Mouse (Mus musculus) monocyte, adult 5-6 weeks (primary cell): ENCODE data around the gene Nxph3. TPM values are rescaled to one million over a fixed set of nuclear protein-coding genes. Genes with fewer than 3 reads are reported as not detected.
"Not testable (repeated sequence)": the region's sequence is repeated elsewhere in the genome, so short reads cannot be mapped to it uniquely, and the experiment has no call there.

Experiments
- ATAC-seq: fragments of 153-309, 156-312 bp; replicated peaks from 2 replicates; pipeline ENCODE4 v1.8.0; 2017; ENCODE audit warnings: mild to moderate bottlenecking; ENCODE audit not compliant: low TSS enrichment, insufficient number of reproducible peaks, severe bottlenecking, poor library complexity, low FRiP score
- total RNA-seq: library from RNA; stranded (forward); fragments of 200-1000, 200-491, 200-594 nt; gene quantifications from 3 replicates; pipeline ENCODE4 v1.2.3, GENCODE M21; 2017

The Nxph3 gene
- total RNA-seq, 1 experiment from 2014 or later: not detected

DNA sequence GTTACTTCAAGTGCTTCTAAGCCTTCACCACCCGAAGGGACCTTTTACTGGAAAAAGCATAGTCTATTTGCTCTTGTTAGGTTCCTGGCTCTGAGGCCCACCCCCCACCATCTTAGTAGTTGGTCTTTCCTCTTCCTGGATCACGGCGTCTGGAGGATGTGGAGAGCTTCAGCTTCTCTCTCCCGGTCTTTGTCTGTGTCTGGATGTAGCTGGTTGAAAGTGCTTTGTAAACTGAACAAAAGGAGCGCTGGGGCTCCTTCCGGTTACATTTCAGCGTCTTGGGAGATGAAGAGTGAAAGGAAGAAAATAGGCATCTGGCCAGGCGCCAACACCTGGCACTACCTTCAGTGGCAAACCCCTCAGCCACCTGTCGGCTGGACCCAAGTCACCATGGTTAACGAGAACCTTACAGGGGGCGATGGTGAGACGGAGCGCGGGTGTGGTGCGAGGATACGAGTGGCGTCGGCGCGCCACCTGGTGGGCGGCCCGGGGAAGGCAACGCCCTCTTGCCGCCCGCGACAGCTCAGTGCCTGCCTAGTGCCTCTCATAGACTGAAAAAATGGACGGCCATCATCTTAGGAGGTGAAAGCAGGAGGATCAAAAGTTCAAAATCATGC lies 6.2 kb upstream of the Nxph3 start:
- ATAC-seq: peak; percentile 81

GRCm38 (mm10) chr11:95519996-95520395 lies 5.6 kb upstream of the Nxph3 start:
- ATAC-seq: no peak

- ATAC-seq: no peak
These were observed 4.9 kb upstream of the Nxph3 start for GRCm38 (mm10) chr11:95519299-95519698.

DNA sequence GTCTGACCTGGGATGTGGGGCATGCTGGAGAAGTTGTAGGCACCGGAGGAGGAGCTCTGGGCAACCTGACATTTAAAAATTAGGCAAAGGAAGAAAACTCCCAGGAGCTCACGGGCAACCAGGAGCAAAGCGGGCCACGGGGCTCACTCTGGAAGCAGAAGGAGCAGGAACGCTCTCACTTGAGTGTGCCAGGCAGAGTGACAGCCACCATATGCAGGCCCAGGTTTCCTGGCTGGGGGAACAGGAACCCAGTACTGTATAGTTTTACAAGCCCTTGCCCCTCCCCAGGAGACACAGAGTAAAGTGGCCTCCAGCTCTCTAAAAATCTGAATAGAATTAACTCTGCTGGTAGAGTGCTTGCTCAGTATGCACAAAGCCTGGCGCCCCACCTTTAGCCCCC lies 2.8 kb upstream of the Nxph3 start:
- ATAC-seq: no peak

GRCm38 (mm10) chr11:95516491-95516911 lies 2.1 kb upstream of the Nxph3 start:
- ATAC-seq: no peak

DNA sequence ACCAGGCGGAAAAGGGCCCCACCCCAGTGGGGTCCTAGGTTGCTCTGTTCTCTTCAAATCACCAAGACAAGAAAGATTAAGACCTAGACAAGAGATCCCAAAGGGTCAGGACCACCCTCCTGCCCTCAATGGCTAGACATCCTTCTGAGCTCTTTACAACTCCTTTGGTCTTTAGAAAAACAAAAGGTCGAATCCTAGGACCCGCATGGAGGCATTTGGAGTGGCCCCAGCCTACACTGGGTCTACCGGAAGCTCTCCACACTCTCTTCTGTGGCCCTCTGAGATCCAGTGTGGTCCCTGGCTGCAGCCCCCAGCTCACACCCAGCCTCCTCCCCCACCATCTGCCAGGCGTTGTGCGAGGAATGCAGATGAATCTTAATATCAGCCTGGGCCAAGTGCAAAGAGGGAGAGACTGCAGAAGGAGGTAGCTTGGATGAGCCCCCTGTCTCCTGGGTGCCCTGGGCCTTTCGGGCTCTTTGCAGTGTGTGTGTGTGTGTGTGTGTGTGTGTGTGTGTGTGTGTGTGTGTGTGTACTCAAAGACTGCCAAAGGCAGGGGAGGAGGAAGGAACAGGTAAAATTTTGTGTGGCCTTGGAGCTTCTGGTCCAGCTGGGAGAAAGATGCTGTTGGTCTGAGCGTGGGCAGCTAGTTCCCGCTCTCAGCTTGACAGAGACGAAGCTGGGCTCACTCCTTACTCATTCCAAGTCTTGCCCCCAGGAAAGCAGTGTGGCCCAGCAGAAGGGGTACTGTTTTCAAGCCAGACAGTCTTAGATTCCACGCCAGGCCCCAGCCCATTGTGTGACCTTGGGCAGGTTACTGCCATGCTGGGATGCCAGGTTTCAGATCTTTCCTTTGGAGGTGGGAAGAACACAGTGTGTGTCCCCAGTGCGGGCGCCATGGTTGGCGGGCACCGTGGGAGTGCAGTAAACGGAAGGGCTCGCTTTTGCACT lies 1.3 kb upstream of the Nxph3 start:
- ATAC-seq: no peak

GRCm38 (mm10) chr11:95513461-95514297 lies 691 bp downstream of the Nxph3 start:
- no peak for ATAC-seq

GRCm38 (mm10) chr11:95512383-95512782 lies 2.0 kb downstream of the Nxph3 start:
- no peak for ATAC-seq

- ATAC-seq: no peak
These were observed 2.5 kb downstream of the Nxph3 start for GRCm38 (mm10) chr11:95511919-95512318.

GRCm38 (mm10) chr11:95510631-95511030 lies 3.7 kb downstream of the Nxph3 start:
- ATAC-seq: no peak

DNA sequence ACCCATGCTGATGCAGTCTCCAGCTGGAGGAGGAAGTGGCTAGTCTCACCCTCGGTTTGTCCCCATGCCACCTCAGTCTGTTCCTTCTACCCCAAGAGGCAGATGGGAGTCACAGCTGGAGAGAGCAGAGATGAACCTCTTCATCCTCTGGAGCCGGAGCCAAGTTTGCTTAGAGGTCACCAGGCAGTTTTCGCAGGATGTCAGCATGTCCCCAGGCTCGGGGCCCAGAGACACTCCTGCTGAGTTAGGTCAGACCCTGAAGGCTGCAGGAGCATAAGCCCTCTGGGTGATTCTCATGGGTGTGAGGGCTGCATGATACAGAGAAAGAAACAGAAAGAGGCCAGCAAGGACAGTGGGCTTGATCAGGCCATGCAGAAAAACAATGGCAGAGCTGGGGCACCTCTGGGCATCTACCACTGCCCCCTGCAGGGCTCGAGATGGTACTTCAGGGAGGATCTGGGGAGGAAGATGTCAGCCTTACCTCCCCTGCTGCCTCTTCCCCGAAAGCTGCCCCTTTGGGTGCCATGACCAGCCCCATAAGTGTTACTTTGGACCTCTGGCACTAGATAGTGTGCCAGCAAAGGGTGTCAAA lies 5.1 kb downstream of the Nxph3 start:
- no peak for ATAC-seq

GRCm38 (mm10) chr11:95508211-95508926 lies 6.0 kb downstream of the Nxph3 start:
- no peak for ATAC-seq

GRCm38 (mm10) chr11:95507785-95508184 lies 6.6 kb downstream of the Nxph3 start:
- ATAC-seq: no peak

DNA sequence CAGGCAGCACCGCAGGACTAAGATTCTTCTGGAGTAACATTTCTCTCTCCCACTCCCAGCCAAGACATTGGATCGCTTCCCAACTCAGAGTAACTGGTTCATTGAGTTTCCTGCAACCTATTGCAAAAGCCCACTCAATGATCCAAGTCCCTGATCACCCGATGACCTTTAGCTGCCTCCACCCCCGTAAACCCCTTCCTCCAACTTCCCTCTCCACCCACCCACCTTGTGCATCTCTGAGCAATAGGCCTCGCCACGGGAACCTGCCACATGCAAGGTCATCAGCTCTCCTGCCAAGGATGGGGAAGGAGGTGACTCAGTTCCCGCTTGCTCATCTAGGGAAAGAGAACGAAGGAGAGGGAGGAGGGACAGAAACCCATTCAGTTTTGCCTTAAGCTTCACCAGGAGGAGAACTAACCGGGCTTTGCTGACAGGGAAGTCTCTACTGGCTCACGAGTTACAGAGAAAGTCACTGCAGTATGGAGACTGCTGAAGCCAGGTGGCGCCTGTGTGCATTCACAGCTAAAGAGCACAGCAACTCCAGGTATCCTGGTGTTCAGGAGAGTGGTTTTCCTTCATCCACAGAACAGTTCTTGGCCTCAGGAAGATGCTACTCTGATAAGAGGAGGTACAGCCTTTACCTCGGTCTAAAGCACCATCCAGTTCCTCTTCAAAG lies 7.2 kb downstream of the Nxph3 start:
- no peak for ATAC-seq

GRCm38 (mm10) chr11:95504271-95504731 lies 10.1 kb downstream of the Nxph3 start:
- ATAC-seq: no peak

DNA sequence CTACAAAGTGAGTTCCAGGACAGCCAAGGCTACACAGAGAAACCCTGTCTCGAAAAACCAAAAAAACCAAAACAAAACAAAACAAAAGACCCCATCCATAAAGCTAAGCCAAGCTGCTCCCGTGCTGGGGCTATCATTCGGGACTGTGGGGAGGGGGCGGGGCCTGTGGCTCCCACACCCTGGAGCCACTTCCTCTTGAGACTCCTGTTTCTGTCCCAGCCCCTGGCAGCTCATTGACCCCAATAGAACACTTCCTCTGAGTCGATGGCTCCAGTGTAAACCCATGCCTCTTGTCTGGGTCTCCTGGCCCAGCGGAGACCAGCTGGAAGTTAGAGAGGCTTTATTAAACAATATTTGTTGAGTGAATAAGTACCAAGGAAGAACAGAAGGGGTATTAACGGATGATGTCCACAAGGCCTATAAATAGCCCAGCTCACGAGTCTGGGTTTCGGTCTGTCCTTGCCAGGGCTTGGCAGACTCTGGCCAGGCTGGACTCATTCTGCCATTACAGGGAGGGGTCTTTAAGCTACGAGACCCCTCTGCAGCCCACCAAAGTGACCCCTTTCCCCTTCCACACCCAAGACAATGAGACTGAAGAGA lies 10.7 kb downstream of the Nxph3 start:
- ATAC-seq: no peak

DNA sequence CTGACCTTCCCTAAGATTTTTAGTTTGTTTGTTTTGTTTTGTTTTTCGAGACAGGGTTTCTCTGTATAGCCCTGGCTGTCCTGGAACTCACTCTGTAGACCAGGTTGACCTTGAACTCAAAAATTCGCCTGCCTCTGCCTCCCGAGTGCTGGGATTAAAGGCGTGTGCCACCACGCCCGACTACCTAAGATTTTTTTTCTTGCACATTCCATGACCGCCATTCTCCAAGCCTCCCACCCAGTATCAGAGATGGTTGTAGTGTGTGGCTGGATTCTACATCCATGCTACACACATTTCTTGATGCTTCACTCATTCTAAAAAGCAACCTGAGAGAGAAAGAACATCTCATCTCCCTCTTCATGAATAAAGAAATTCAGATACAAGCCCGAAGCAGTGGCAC lies 12.5 kb downstream of the Nxph3 start:
- ATAC-seq: not testable (repeated sequence)
